Mouse (Mus musculus): ENCODE measurements around the gene Tmem50a. TPM values are rescaled to one million over a fixed set of nuclear protein-coding genes. Genes with fewer than 3 reads are reported as not detected.

Gene Tmem50a
- total RNA-seq, 2 experiments from 2014 or later, result 169 to 183 TPM

- no peak for DNase-seq
These were observed 63.6 kb downstream of the Tmem50a start for GRCm38 (mm10) chr4:134851236-134851635.

- DNase-seq, result no peak
These were observed 64.3 kb downstream of the Tmem50a start for GRCm38 (mm10) chr4:134850551-134850950.

Other genes starting within 250 kb of the Tmem50a start
- 10 to 100 TPM; 21.3 TPM for gene Man1c1, start 210.7 kb downstream of the Tmem50a start, total RNA-seq (2021)
- 10 to 100 TPM; 37.3 to 48.9 TPM for gene Ldlrap1, start 147.0 kb downstream of the Tmem50a start, total RNA-seq (2021)
- gene Maco1, start 61.7 kb downstream of the Tmem50a start, total RNA-seq (2021), result 10 to 100 TPM; 33.3 to 34.5 TPM
- 1 to 10 TPM; 2.5 to 7.2 TPM for gene Rhd, start 50.5 kb downstream of the Tmem50a start, total RNA-seq (2021)
- 100 to 1,000 TPM; 250 to 386 TPM for gene Rsrp1, start 8.6 kb upstream of the Tmem50a start, total RNA-seq (2021)
- 10 to 100 TPM; 73.1 to 74.6 TPM for gene Syf2, start 15.9 kb upstream of the Tmem50a start, total RNA-seq (2021)
- 1 to 10 TPM; 2.9 to 3.2 TPM for gene Runx3, start 205.6 kb upstream of the Tmem50a start, total RNA-seq (2021)

Data from adrenal gland, postnatal 10 days (tissue).